Mouse (Mus musculus) mature B cell (primary cell): ENCODE data around the gene Ift122.

Experiments used
- in situ Hi-C: fragments of 300-500 bp; cut with MboI; formaldehyde crosslinking; loops from 2 replicates; pipeline ENCODE4 v1.14.3; 2019

Ift122 gene

DNA sequence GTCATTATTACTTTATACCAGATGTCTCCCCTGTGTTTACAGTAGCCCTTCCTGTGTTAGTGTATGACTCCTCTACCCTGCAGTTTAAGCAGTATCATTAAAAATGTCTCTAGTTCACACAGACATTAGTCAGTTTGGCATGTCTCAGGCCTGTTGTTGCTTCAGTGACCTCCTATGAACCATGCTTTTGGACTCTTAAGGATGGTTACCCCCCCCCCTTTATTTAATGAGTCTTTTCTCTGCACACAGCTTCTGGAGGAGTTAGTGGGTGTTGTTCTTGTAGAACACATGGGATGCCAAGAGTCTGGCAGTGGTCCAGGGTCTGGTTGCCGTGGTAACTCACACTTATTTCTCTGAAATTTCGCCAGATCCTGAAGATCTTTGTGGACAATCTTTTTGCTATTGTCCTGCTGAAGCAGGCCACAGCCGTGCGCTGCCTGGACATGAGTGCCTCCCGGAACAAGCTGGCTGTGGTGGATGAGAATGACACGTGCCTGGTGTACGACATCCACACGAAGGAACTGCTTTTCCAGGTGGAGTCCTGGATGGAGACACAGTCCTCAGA, 38.3 kb downstream of the Ift122 start:
- in situ Hi-C loops = no loop called here

DNA sequence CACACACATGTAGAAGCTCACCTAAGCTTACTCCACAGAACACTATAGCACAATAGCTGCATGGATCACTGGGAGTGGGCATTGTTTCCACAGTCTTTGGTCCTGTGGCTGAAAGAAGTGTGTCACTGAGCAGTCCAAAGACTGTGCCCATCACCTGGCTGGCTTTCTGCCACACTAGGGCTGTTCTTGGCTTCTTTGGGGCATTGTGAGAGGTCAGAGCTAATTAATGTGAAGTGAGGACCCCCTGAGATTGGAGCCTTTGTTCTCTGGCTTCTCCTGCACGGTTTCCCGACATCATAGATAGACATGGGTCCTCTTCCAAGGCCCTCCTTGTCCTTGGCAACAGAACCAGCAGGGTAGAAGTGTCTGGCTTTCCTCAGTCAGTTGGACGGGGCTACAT, 39.1 kb downstream of the Ift122 start:
- in situ Hi-C loops = no loop called here

DNA sequence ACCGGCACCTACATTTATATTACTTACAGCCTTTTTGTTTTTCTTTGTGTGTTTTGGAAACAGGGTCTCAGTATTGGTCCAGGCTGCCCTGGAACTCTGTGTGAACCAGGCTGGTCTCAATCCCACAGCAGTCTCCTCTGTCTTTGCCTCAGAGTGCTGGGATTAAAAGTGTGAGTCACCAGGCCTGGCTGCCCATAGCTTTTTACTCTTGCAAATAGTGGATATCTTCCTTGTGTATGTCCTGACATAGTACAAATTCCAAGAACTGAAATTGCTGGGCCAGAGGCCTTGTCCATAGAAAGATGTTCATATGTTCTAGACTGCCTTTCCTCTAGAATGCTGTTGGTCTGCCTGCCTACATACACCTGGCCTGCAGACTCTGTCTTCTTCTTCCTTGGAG, 43.1 kb downstream of the Ift122 start:
- in situ Hi-C loops = no loop called here

DNA sequence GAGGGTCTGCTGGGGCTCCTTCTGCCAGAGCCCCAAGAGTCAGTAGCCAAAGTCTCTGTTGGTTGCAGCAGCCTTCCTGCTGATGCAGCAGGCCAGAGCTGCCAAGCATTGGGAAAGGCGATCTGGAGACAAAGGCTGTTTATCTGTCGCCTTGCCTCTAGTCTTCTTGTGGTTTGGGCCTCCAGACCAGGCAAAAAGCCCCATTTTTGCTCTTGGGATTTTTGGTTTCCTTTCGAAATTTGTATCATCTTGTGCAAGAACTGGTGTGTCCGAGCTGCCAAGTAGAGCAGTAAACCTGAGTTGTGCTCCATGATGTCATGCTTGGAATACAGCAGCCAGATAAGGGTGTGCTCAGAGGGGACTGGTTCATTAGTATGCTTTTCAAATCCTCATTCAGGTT, 43.8 kb downstream of the Ift122 start:
- in situ Hi-C loops = no loop called here

DNA sequence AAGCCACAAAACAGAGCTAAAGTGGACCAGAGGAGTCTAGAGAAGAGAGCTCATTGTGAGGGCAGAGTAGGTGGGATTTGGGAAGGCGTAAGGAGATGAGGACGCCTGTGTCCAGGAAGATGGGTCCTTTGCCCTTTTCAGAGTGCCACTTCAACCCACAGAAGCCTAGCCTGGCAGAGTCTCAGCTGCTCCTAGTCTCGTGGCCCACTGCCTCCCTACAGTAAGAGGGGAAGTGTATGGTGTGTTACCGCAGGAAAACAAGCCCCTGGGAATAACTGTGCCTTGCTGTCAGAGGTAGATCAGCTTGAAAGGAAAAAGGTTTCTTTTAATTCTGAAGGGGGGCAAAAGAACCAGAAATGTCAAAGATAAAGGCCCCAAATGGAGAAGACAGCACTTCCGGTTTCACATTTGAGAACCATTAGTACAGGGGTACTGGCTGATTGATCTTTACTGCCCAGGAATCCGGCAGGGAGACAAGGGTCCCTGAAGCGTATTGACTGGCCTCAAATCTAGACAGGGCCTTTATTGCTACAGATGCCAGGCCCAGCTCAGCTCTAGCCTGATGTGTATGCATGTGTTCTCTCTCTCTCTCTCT, 44.8 kb downstream of the Ift122 start:
- in situ Hi-C loops = no loop called here

DNA sequence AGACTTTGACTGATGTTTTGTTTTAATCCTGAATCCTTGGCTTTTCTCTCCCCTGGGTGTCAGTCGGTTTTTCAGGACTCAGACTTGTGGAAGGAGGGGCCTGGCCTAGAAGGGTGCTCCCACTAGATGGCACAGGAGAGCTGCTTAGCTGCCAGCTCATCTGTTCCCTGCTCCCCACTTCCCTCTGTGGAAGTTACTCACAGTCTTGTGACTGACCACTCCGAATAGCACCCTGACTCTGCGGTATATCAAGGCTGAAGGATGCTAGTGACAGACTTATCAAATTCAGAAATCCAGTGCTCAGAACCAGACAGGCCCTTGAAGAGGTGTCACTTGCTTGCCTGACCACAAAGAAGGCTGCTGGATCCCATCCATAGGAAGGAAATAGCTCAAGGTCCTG, 47.8 kb downstream of the Ift122 start:
- in situ Hi-C loops = loop anchor here (10.0 kb wide), 2 partner anchors 104 to 234 kb away; no protein-coding TSS in a partner anchor

DNA sequence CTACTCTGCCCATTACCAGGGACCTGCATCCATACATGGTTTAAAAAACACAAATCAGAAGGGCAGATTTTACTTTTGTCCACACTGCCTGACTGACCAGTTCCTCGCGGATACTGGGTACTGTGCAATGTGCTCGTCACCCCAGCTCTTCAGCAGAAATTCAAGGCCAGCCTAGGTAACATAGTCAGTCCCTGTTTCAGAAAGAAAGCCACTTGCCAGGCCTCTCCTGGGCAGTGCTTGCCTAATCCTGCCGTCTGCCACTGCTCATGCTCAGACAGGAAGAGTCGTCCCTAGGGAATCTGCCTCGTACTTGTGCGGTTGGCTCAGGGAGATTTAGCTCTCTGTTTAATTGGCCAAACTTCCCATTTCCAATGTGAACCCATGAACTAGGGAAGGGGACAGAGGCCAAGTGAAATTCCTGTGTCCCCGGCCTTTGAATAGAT, 48.2 kb downstream of the Ift122 start:
- in situ Hi-C loops = loop anchor here (10.0 kb wide), 2 partner anchors 103 to 233 kb away; no protein-coding TSS in a partner anchor

DNA sequence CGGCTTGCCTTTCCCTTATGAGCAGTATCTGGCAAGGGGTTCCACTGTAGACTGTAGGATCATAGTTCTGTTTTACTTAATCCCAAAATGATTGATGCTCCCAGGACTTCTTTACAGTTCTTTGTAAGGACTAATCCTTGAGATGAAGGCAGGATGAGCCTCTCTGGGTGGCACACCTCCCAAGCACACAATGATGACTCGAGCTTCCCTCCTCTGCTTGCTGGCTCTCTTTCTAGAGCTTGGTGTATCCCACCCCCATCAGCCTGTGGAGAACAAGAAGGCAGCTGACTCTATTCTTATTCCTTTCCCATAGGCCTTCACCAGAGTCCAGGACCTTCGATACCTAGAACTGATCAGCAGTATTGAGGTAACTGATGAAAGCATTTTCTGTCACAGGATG, 49.3 kb downstream of the Ift122 start:
- in situ Hi-C loops = loop anchor here (10.0 kb wide), 2 partner anchors 102 to 232 kb away; no protein-coding TSS in a partner anchor

DNA sequence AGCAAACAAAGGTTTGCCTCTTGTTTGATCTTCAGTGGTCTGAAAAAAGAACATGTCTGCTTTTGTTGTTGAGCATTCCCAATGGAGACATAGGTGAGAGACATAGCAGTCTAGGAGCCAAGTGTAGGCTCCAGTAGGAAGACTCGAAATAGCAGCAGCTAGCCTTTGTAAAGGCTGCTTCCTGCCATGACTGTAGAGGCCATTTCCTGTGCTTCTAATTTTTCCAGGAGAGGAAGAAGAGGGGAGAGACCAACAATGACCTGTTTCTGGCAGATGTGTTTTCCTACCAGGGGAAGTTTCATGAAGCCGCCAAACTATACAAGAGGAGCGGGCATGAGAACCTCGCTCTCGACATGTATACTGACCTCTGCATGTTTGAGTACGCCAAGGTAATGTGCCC, 52.3 kb downstream of the Ift122 start:
- in situ Hi-C loops = loop anchor here (10.0 kb wide), 2 partner anchors 99 to 229 kb away; no protein-coding TSS in a partner anchor

DNA sequence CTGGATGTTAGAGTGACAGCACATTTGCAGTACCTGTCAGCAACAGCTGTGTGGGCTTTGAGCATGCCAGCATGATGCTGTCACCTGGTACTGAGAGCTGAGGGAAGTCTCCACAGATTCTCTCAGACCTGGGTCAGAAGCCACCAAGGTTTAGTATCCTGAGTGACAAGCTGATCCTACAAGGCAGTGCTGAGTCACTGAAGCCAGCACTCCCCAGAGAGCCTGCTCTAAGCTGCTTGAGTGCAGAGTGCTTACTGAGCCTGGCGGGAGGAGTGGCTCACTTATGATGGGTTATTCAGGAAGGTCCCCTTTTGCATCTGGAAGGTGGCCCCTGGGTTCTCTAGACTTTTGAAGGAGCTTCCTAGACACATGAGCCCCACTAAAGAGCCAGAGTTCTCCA, 53.2 kb downstream of the Ift122 start:
- in situ Hi-C loops = loop anchor here (10.0 kb wide), 2 partner anchors 98 to 228 kb away; no protein-coding TSS in a partner anchor

DNA sequence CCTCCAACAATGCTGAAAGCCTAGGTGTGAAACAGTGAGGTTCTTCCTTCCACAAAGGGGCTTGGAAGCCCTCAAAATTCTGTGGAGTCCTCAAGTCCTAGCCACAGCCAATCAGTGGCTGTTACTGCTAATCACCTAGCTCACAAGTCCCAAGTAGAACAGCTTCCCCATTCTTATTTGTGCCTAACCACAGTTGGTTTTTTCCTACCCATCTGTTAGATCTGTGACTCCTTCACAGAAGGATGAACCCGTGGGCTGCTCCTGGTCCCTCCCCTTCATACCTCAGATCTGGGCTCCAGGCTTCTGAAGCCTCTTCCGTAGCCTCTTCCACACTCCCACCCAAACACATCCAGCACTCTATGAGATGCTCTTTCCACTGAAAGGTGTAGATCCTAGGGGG, 53.6 kb downstream of the Ift122 start:
- in situ Hi-C loops = loop anchor here (10.0 kb wide), 2 partner anchors 98 to 228 kb away; no protein-coding TSS in a partner anchor

DNA sequence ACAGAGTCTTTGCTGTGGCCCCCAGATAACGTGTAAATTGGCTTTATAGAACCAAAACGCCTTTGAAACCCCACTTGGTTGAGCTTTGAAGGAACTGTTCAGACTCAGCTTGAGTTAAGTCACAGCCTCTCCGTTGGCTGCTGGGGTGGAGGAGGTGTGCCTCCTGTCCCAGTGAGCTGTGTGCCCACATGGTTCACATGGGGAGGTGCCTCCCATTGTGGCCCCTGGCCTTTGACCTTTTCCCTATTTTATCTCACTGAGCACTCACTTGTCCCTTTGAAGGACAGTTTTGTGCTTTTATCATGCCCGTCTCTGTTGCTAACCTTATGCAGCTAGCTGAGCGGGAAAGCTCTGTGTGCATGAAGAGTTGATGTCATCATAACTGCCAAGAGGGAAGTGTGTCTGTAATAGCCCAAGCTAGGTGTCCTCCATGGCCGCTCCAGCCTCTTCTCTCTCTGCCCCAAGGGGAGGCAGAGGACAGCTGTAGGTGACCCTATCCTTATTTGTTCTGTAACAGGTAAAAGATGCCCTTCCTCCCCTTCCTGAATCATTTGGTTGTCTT, 55.2 kb downstream of the Ift122 start:
- in situ Hi-C loops = loop anchor here (10.0 kb wide), 2 partner anchors 96 to 226 kb away; no protein-coding TSS in a partner anchor

DNA sequence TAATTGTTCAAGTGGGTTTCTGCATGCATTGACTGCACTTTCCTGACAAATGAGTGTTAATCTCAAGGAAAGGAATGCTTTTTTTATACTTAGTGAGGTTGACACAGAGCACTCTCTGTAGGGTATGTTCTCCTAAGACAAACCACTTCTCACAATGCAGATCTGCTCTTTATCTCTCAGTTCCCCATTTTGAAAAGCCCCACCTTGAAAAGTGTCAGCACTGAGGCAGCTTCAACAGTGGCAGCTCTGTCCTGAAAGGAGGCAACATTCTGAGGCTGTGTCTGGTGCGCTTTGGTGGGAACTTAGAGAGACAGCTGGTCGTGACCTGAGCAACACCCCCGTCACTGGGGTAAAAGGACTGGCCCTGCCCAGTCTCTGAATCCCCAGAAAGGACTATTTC, 55.8 kb downstream of the Ift122 start:
- in situ Hi-C loops = loop anchor here (10.0 kb wide), 2 partner anchors 96 to 226 kb away; no protein-coding TSS in a partner anchor

DNA sequence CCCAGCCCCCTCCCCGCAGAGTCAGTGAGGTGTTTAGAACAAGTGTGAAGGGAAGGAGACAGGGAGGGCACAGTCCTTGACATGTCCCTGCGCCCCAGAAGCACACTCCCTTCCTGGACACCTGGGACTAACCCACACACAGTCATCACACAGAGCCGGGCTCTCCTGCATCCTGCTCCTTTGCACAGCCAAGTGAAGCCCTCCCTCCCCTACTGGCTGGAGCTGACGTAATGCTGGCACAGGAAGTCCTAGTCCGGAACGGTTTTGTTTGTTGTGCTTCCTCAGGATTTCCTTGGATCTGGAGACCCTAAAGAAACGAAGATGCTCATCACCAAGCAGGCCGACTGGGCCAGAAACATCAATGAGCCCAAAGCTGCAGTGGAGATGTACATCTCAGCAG, 56.7 kb downstream of the Ift122 start:
- in situ Hi-C loops = loop anchor here (10.0 kb wide), 2 partner anchors 95 to 225 kb away; no protein-coding TSS in a partner anchor

DNA sequence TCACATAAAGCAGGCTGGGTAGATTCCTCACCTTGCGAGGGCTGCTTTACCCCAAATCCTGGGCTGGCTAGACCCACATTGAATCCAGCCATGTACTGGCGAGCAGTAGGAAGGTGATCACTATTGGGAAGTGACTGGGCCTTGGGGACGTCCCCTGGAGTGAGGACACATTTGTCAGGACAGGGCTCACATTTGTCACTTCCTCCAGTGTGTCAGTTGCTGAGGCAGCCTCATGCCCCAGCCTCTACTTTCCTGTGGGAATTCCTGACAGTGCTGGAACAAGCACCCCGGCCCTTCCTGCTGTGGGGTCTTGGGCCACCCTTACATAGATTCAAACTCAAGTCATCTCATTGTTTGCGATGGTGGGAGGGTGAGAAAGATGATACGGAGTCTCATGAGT, 58.5 kb downstream of the Ift122 start:
- in situ Hi-C loops = no loop called here

DNA sequence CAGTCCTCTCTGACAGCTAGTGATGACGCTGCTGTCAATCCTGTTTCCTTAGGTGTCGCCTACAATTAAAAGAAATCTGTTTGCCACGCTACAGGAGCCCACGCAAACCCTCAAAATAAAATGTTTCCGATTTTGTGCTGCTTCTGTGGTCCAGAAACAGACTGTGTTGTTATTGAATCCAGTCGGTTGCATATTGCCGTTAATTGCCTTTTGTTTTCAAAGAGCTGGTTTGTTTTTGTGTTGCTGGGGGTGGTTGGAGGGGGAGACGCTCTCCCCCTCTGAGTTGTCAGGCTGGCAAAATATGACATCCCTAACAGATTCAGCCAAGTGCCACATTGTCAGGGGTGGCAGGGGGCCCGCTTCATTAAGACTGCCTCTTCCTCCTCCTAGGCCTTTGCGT, 60.2 kb downstream of the Ift122 start:
- in situ Hi-C loops = no loop called here

DNA sequence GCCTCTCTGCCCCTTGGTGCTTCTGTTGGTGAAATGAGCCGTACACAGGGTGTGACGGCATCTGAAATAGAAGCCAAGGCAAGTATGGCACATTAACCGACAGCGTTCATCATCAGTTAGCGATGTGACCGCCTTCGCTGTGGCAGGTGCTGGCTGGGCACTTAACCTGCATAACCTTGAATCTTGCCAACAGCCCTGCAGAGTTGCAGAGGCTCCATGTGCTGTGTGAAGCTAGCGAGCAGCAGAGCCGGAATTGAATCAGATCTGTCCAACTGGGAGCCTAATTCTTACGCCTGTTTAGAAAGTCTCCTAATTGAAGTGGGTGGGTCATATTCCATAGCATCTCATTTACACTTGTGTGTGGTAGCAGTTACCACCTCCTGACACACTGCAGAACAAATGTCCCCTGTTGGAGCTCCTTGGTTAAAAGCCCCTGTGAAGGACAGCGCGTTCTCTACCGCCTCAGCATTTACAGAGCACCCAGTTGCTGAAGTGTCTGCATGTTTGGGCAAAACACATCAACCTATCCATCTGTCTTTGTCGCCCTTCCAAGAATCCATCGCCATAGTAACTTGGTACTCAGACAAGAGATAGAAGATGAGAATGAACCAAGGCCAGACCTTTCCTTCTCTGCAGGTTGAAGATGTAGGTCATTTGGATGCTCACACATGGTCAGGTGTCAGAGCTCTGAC, 61.4 kb downstream of the Ift122 start:
- in situ Hi-C loops = no loop called here

DNA sequence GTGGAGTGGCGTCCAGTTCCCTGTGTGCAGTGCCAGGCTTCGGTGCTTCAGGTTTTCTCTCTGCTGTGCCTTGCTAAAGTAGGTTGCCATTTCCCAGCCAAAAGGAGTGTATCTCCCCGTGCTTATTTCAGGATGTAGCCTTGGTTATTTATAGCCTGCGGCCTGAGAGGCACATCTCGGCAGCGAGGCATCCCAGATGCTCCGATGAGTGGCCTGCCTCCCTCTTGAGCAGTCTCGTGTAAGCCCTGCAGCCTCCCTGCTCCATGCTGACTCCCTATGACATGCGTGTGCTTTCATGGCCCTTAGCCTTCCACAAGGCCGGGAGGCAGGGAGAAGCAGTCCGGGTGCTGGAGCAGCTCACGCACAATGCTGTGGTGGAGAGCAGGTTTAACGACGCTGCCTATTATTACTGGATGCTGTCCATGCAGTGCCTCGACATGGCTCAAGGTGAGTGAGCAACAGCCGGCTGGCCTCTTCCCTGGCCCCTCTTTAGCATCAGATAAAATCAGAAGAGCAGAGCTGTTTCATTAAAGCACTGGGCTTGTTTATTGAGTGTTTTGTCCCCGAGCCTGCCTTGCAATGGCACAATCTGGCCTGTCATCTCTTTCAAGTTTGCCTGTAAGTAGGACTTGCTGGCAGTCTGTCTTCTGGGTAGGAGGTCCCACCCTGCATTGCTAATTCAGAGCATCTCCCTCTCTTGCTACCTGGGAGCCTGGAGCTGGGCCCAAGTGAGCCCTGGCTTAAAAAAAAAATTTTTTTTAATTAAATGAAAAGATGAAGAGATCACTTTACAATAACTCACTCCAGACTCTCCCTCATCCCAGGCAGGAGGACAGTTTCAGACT, 62.6 kb downstream of the Ift122 start:
- in situ Hi-C loops = no loop called here

DNA sequence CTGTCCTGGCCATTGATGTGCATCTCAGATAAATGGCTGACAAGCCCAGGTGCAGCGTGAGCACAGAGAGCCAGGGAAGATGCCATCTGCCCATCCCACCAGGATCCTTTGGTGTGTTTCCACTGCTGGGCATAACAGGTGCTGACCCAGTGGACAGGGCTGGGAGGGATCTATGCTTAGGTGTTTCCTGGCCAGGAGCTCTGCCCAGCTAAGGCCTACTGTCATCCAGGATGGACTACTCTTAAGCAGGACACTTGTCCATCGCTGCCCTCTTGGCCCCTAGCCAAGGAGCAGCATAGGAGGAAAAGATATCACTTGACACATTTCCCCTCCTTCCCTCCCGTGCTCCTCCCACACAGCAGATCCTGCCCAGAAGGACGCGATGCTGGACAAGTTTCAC, 63.3 kb downstream of the Ift122 start:
- in situ Hi-C loops = no loop called here

DNA sequence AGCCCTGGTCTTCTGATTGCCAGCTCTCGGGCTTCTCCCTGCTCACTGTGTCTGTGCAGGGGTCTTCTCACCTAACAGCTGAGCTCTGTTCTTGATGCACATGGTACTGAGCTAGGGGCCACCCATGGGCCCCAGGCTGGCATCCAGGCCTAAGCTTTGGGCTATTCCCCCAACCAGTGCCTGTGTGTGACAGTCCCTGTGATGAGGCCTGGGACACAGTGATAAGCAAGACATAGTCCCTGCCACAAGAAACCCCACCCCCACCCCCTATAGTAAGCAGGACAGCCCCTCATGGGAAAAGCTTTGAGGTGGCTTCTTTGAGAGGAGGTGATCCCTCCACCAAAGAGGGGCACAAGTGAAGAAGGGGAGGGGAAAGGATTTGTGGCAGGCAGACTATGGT, 65.3 kb downstream of the Ift122 start:
- in situ Hi-C loops = no loop called here

DNA sequence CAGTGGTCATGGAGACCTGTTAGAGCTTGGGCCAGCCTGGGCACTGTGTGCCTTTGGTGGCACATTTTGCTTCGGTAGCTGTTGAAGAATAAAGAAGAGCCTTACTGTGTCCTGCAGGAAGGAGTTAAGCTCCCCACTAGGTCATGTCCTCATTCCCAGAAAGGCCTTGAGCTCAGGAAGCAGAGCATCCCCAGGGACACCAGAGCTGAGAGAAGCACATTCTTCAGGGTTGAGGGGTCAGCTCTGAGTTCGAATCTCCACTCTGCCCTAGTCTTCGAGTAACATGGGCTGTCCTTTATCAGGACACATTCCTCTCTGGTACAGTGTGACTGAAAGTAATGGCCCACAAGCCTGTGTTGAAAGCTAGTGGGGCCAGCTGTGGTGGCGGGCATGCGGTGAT, 66.6 kb downstream of the Ift122 start:
- in situ Hi-C loops = no loop called here

DNA sequence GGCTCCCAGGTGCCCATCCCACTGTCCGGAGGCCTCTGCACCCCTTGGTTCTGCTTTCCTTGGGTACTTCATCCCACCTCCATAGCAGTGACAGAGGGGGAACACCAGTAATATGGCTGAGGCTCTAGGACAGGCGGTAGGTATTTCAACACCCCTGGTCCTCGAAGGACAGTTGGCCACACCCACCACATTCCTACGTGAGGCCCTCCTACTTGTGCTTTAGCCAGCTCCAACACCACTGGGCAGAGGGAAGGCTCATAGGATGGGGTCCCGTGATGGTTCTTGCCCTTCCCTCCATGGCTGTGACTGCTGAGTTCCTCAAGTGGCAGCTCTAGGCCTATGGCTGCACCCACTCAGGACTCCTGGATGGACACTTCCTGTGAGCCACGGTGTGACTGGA, 71.6 kb downstream of the Ift122 start:
- in situ Hi-C loops = no loop called here
